Mouse (Mus musculus) hindbrain, embryonic 15.5 days (tissue): Measurements from ENCODE around the gene Metap1d. TPM values are rescaled to one million over a fixed set of nuclear protein-coding genes. Genes with fewer than 3 reads are reported as not detected.

ENCODE experiments used
- ATAC-seq: fragments of 200-750 bp; cut with Nextera tagmentation; 2 replicates; pipeline ENCODE4 v1.8.0; 2017; ENCODE audit warnings: low read depth, moderate number of reproducible peaks, moderate TSS enrichment; ENCODE audit not compliant: low FRiP score
- H3K27ac ChIP-seq: fragments of 300-500 bp; sonication (generic); replicated peaks from 2 replicates; pipeline ENCODE4 v1.5.1; 2015; ENCODE audit warnings: mild to moderate bottlenecking, inconsistent platforms
- H3K27me3 ChIP-seq: fragments of 300-500 bp; sonication (generic); 2 replicates; pipeline ENCODE4 v1.6.1; 2015; ENCODE audit warnings: control low read depth, inconsistent platforms
- H3K36me3 ChIP-seq: fragments of 300-500 bp; sonication (generic); 2 replicates; pipeline ENCODE4 v1.6.1; 2015; ENCODE audit warnings: control low read depth, inconsistent platforms
- H3K4me1 ChIP-seq: fragments of 300-500 bp; sonication (generic); replicated peaks from 2 replicates; pipeline ENCODE4 v1.6.1; 2015; ENCODE audit warnings: control low read depth, inconsistent platforms
- H3K4me2 ChIP-seq: fragments of 300-500 bp; sonication (generic); 2 replicates; pipeline ENCODE4 v1.6.1; 2015; ENCODE audit warnings: moderate library complexity, mild to moderate bottlenecking, inconsistent platforms
- H3K4me3 ChIP-seq: fragments of 300-500 bp; sonication (generic); 2 replicates; pipeline ENCODE4 v1.5.1; 2015; ENCODE audit warnings: mild to moderate bottlenecking, inconsistent platforms
- H3K9ac ChIP-seq: fragments of 300-500 bp; sonication (generic); 2 replicates; pipeline ENCODE4 v1.6.1; 2015; ENCODE audit warnings: inconsistent platforms
- H3K9me3 ChIP-seq: fragments of 300-500 bp; sonication (generic); 2 replicates; pipeline ENCODE4 v1.6.1; 2016; ENCODE audit warnings: control low read depth, inconsistent platforms
- WGBS: fragments of 180-500 bp; shearing (Covaris S2); methylation state at CpG from one replicate; pipeline ENCODE4 v1.1.7; 2015; 5-methylcytosine and 5-hydroxymethylcytosine counted together
- polyA plus RNA-seq: library from polyadenylated mRNA; unstranded; fragments of >200 nt; fragmentation: Nextera tagmentation; extraction: Ambion mirVana; gene quantifications from 2 replicates; pipeline ENCODE4 v1.2.1, GENCODE M21; 2015

Metap1d gene
- polyA plus RNA-seq, 1 experiment from 2014 or later = 29.0 TPM

GRCm38 (mm10) chr2:71458624-71459023 lies 5.5 kb downstream of the Metap1d start:
- no peak overlapping the region for H3K4me2 ChIP-seq
- no peak overlapping the region for H3K27ac ChIP-seq
- no peaks in the 10 kb centered on the region for H3K36me3 ChIP-seq
- no peak for ATAC-seq
- no peaks in the 10 kb centered on the region for H3K9me3 ChIP-seq
- H3K9ac ChIP-seq = no peak overlapping the region
- H3K4me3 ChIP-seq = no peak overlapping the region
- 0 out of 2 replicates have a peak, but pooled peaks cover 4% of the 10 kb centered on the region for H3K4me1 ChIP-seq
- 60% methylated on average over 13 of the region's 13 CpGs for WGBS
- H3K27me3 ChIP-seq = no peaks in the 10 kb centered on the region

DNA sequence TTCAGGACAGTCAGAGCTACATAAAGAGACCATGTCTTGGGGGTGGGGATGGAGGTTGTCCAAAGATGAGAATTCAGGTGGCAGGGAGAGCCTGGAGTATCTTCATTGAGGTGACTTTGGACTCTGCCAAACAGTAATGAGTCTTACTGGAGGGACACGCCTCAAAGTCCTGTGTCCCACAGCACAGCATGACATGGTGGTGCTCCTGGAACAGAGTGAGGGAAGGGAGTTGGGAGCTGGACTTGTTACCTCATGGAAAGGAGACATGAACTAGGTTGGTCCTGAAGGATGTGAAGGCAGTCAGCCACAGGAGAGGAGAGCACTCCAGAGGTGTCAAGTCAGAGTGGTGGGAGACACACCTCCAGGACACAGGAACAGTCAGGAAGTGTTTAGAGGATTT lies 6.6 kb downstream of the Metap1d start:
- no peak overlapping the region for H3K9ac ChIP-seq
- no peak for ATAC-seq
- H3K9me3 ChIP-seq = no peaks in the 10 kb centered on the region
- H3K36me3 ChIP-seq = no peaks in the 10 kb centered on the region
- WGBS = 93% methylated on average over 1 of the region's 1 CpGs
- H3K4me1 ChIP-seq = no peaks in the 10 kb centered on the region
- H3K27ac ChIP-seq = no peak overlapping the region
- H3K4me3 ChIP-seq = no peak overlapping the region
- H3K27me3 ChIP-seq = no peaks in the 10 kb centered on the region
- H3K4me2 ChIP-seq = no peak overlapping the region

GRCm38 (mm10) chr2:71461139-71461538 lies 8.1 kb downstream of the Metap1d start:
- H3K4me2 ChIP-seq = no peak overlapping the region
- no peaks in the 10 kb centered on the region for H3K9me3 ChIP-seq
- H3K4me1 ChIP-seq = 0 out of 2 replicates have a peak, but pooled peaks cover 2% of the 10 kb centered on the region
- ATAC-seq = no peak
- H3K27ac ChIP-seq = no peak overlapping the region
- H3K27me3 ChIP-seq = no peaks in the 10 kb centered on the region
- H3K36me3 ChIP-seq = no peaks in the 10 kb centered on the region
- H3K9ac ChIP-seq = no peak overlapping the region
- 65% methylated on average over 6 of the region's 6 CpGs for WGBS
- no peak overlapping the region for H3K4me3 ChIP-seq

GRCm38 (mm10) chr2:71461589-71461988 lies 8.5 kb downstream of the Metap1d start:
- no peak for ATAC-seq
- no peaks in the 10 kb centered on the region for H3K9me3 ChIP-seq
- H3K9ac ChIP-seq = no peak overlapping the region
- H3K4me2 ChIP-seq = no peak overlapping the region
- 68% methylated on average over 7 of the region's 7 CpGs for WGBS
- H3K27me3 ChIP-seq = no peaks in the 10 kb centered on the region
- H3K27ac ChIP-seq = no peak overlapping the region
- H3K4me3 ChIP-seq = no peak overlapping the region
- H3K36me3 ChIP-seq = no peaks in the 10 kb centered on the region
- peaks cover 3% of the 10 kb centered on the region; the same call in 1 of the 2 replicates for H3K4me1 ChIP-seq

- Histone ChIP-seq H3K9me3 (no peaks in the 10 kb centered on the region), H3K27ac (no peak overlapping the region), H3K36me3 (no peaks in the 10 kb centered on the region), H3K9ac (no peak overlapping the region), H3K4me2 (no peak overlapping the region), H3K27me3 (no peaks in the 10 kb centered on the region), H3K4me1 (peaks cover 3% of the 10 kb centered on the region; the same call in 1 of the 2 replicates), H3K4me3 (no peak overlapping the region)
- no peak for ATAC-seq
- 95% methylated on average over 4 of the region's 4 CpGs for WGBS
Observed at GRCm38 (mm10) chr2:71462066-71462465, 9.0 kb downstream of the Metap1d start.

DNA sequence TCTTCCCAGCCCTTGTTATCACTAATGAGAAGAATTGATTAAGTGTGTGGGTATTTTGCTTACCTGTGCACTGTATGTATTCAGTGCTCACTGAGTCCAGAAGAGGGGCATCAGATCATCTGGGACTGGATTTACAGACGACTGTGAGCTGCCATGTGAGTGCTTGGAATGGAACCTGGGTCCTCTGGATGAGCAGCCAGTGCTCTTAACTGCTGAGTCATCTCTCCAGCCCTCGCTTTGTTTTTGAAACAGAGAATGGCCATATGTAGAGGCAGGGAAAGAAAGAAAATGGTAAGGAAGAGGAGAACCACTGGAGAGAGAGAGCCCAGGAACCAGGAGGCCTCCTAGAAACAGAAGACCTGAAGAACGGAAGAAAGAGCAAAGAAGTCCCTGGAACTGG lies 9.5 kb downstream of the Metap1d start:
- Histone ChIP-seq H3K4me2 (no peak overlapping the region), H3K9me3 (no peaks in the 10 kb centered on the region), H3K4me1 (peaks cover 3% of the 10 kb centered on the region; the same call in 1 of the 2 replicates), H3K27me3 (no peaks in the 10 kb centered on the region), H3K9ac (no peak overlapping the region), H3K36me3 (no peaks in the 10 kb centered on the region), H3K4me3 (no peak overlapping the region), H3K27ac (no peak overlapping the region)
- no peak for ATAC-seq
- WGBS = 81% methylated on average over 3 of the region's 3 CpGs

DNA sequence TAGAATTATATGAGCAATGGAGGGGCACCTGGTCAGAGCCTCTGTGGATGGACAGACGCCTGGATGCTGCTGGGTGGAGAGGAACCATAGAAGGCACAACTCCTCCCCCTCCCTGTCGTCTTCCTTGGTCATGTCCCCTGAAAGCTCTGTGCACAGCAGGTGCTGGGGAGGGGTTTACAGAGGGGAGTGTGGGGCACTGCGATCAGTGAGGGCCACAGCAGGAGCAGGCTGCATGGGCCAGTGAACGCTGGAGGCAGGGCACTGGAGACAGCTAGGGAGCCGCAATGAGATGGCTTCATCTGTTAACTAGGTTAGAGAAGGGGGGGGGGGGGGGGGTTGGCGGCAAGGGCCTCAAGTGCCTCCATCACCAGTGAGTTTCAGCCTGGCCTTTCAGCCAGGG lies 13.0 kb downstream of the Metap1d start:
- no peak overlapping the region for H3K9ac ChIP-seq

DNA sequence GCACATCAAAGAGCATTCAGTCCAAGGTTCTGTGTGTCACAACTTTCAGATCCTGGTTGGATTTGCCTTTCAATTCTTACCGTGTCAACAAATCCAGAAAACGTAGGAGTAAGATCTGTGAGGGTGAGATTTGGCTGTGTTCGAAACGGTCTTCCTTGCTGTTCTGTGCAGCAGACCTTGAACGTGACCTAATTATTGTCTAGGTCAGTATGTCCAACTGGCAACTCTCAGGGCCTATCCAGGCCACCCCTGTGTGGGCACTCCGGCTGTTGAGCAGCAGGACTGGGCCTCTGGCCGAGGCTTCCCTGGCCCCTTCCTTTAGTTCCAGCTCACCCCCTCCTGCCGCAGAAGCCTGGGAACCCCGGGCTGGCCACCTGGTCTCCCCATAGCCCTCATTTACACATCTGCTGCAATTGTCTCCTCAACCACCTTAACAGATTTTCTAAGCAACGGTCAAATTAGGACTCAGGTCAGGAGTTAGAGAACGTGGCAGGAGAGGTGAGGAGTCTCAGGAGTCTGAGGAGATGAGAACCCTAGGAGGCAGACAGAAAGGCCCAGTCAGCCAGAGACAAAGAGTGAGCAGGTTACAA lies 13.9 kb downstream of the Metap1d start:
- Histone ChIP-seq H3K9me3 (no peaks in the 10 kb centered on the region), H3K27ac (no peak overlapping the region), H3K9ac (no peak overlapping the region), H3K4me2 (no peak overlapping the region), H3K36me3 (no peaks in the 10 kb centered on the region), H3K4me1 (peaks cover 3% of the 10 kb centered on the region; the same call in 1 of the 2 replicates), H3K4me3 (no peak overlapping the region), H3K27me3 (no peaks in the 10 kb centered on the region)
- 53% methylated on average over 11 of the region's 11 CpGs for WGBS
- no peak for ATAC-seq

More for the DNA sequence above, 13.0 kb downstream of the Metap1d start:
- Histone ChIP-seq H3K4me3 (no peak overlapping the region), H3K9me3 (no peaks in the 10 kb centered on the region), H3K27me3 (no peaks in the 10 kb centered on the region), H3K4me1 (peaks cover 3% of the 10 kb centered on the region; the same call in 1 of the 2 replicates), H3K27ac (no peak overlapping the region), H3K4me2 (no peak overlapping the region), H3K36me3 (no peaks in the 10 kb centered on the region)
- 9% methylated on average over 6 of the region's 6 CpGs for WGBS
- ATAC-seq = no peak

- Histone ChIP-seq H3K4me1 (peaks cover 4% of the 10 kb centered on the region; the same call in 1 of the 2 replicates), H3K4me3 (no peak overlapping the region), H3K9me3 (no peaks in the 10 kb centered on the region), H3K27ac (no peak overlapping the region), H3K36me3 (no peaks in the 10 kb centered on the region), H3K4me2 (no peak overlapping the region), H3K27me3 (no peaks in the 10 kb centered on the region), H3K9ac (no peak overlapping the region)
- no peak for ATAC-seq
- WGBS = 88% methylated on average over 6 of the region's 6 CpGs
Observed at GRCm38 (mm10) chr2:71471094-71471493, 18.0 kb downstream of the Metap1d start.

- no peaks in the 10 kb centered on the region for H3K36me3 ChIP-seq
- no peaks in the 10 kb centered on the region for H3K27me3 ChIP-seq
- H3K4me3 ChIP-seq = no peak overlapping the region
- no peak overlapping the region for H3K27ac ChIP-seq
- no peaks in the 10 kb centered on the region for H3K9me3 ChIP-seq
- WGBS = 67% methylated on average over 7 of the region's 7 CpGs
- H3K4me2 ChIP-seq = no peak overlapping the region
- H3K9ac ChIP-seq = no peak overlapping the region
- ATAC-seq = no peak
- H3K4me1 ChIP-seq = peaks cover 3% of the 10 kb centered on the region; the same call in 1 of the 2 replicates
Observed at GRCm38 (mm10) chr2:71473830-71474229, 20.8 kb downstream of the Metap1d start.

DNA sequence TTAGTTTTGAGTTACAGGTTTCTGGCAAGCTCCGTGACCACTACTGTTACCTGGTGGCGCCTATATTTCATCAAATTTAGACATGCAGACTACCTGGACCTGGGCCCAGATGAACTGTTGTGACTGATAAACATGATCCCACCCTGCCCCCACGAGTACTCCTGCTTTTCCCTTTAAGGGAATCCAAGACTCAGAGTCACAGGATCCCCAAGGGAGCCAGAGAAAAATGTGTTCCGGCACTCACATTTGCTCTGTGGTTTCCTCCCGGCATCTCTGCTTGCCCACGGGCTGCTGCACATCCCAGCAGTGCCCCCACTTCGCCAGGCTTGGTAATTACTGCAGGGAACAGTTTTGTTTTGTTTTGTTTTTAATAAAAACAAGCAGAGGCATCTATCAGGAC lies 21.3 kb downstream of the Metap1d start:
- 42% methylated on average over 7 of the region's 7 CpGs for WGBS
- H3K36me3 ChIP-seq = no peaks in the 10 kb centered on the region
- no peak for ATAC-seq

DNA sequence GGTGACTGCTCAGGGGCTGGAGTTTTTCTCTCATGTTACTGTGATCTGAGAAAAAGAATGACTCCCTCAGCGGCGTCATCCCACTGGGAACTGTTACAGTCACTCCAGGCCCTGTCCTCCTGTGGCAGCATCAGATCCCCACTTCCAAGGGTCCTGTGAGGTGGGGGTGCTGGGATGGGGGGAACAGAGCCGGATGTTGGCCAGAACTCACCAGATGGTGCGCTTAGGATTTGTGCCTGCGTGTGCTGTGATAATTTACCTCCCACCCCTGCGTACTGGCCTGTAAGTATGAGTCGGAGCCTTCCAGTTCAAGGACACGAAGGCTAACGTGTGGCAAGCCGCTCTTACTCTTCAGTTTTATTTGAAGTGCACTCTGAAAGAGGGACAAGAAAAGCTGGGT lies 22.2 kb downstream of the Metap1d start:
- Histone ChIP-seq H3K4me1 (peaks cover 3% of the 10 kb centered on the region; the same call in 1 of the 2 replicates), H3K9me3 (no peaks in the 10 kb centered on the region), H3K4me2 (no peak overlapping the region), H3K36me3 (no peaks in the 10 kb centered on the region), H3K27ac (no peak overlapping the region), H3K9ac (no peak overlapping the region), H3K27me3 (no peaks in the 10 kb centered on the region), H3K4me3 (no peak overlapping the region)
- ATAC-seq = no peak
- WGBS = 77% methylated on average over 10 of the region's 10 CpGs

More for the DNA sequence above, 21.3 kb downstream of the Metap1d start:
- H3K9ac ChIP-seq = no peak overlapping the region
- no peaks in the 10 kb centered on the region for H3K27me3 ChIP-seq
- H3K9me3 ChIP-seq = no peaks in the 10 kb centered on the region
- no peak overlapping the region for H3K27ac ChIP-seq
- H3K4me2 ChIP-seq = no peak overlapping the region
- peaks cover 3% of the 10 kb centered on the region; the same call in 1 of the 2 replicates for H3K4me1 ChIP-seq
- no peak overlapping the region for H3K4me3 ChIP-seq

- WGBS = 79% methylated on average over 4 of the region's 4 CpGs
Observed at GRCm38 (mm10) chr2:71475760-71476159, 22.7 kb downstream of the Metap1d start.

More at GRCm38 (mm10) chr2:71475760-71476159, 22.7 kb downstream of the Metap1d start:
- Histone ChIP-seq H3K9me3 (no peaks in the 10 kb centered on the region), H3K36me3 (no peaks in the 10 kb centered on the region), H3K27me3 (no peaks in the 10 kb centered on the region), H3K9ac (no peak overlapping the region), H3K4me3 (no peak overlapping the region), H3K4me2 (no peak overlapping the region), H3K27ac (no peak overlapping the region), H3K4me1 (peaks cover 3% of the 10 kb centered on the region; the same call in 1 of the 2 replicates)
- no peak for ATAC-seq
